Mouse (Mus musculus): Measurements from ENCODE around the gene Slc39a11.

DNA sequence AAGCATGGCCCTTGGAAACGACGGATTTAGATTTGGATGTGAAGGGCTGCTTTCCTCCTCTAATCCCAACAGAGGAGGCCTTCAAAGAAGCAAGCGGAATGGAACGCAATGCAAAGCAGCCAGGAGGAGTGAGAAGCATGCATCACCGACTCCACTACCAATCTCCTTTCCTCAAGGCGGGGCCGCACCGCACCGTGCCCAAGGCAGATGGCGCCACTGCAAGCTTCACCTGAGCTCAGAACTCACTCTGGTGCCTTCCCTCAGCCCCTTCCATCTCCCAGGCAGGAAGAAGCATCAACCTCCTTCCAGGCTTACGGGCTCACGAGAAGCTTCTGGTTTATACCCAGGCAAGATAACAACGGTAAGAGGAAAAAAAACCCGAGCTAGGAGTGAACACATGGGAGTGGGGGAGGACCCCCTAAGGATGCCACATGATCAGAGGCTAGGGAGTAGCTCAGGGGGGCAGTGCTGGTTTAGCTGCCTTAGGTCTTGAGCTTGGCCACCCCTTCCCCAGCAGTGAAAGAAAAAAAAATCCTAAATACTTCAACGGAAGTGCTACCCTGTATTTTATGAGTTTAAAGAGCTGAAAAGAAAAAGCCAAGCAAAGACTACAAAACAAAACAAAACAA lies 191.2 kb downstream of the Slc39a11 start:
- TF ChIP-seq CTCF (IDR thresholded peaks at IDR 0.05; ENCODE audit: low read depth, low read length) (no peak), POLR2AphosphoS5 (IDR thresholded peaks at IDR 0.05; ENCODE audit: insufficient replicate concordance, low read depth, low read length) (no peak), GATA2 (IDR thresholded peaks at IDR 0.05; ENCODE audit: borderline replicate concordance, low read depth, low read length) (no peak)
